Mouse (Mus musculus) MEL (cell line): Measurements from ENCODE around the gene H2-Ab1.

ENCODE experiments used
- BHLHE40 ChIP-seq: IDR thresholded peaks from 2 replicates; pipeline ENCODE4 v1.6.1; 2012; ENCODE audit warnings: low read depth, mild to moderate bottlenecking, inconsistent platforms, low read length, improper control_type of control experiment, borderline replicate concordance
- CTCF ChIP-seq, 3 experiments: IDR thresholded peaks in 2 of 3; conservative IDR thresholded peaks in 1 of 3; 2 replicates each; pipeline ENCODE4 v1.5.1; 2011 to 2012; ENCODE audit warnings: low read length in 3 of 3, low read depth in 2 of 3, mild to moderate bottlenecking in 2 of 3, improper control_type of control experiment in 1 of 3, inconsistent platforms in 1 of 3, mixed read lengths in 1 of 3, moderate library complexity in 1 of 3; ENCODE audit not compliant: control insufficient read depth in 1 of 3, insufficient read depth in 1 of 3, poor library complexity in 1 of 3, severe bottlenecking in 1 of 3
- ELF1 ChIP-seq: IDR thresholded peaks from 2 replicates; pipeline ENCODE4 v1.6.1; 2014; ENCODE audit warnings: low read depth, mild to moderate bottlenecking, inconsistent platforms, low read length, improper control_type of control experiment, moderate library complexity
- GATA1 ChIP-seq: IDR thresholded peaks from 2 replicates; pipeline ENCODE4 v1.6.1; 2011; ENCODE audit warnings: low read depth, low read length, improper control_type of control experiment
- MAX ChIP-seq: IDR thresholded peaks from 2 replicates; pipeline ENCODE4 v1.6.1; 2011; ENCODE audit warnings: low read length, improper control_type of control experiment
- MXI1 ChIP-seq: IDR thresholded peaks from 2 replicates; pipeline ENCODE4 v1.6.1; 2011; ENCODE audit warnings: mild to moderate bottlenecking, low read depth, low read length, improper control_type of control experiment
- NRF1 ChIP-seq: IDR thresholded peaks from 2 replicates; pipeline ENCODE4 v1.6.1; 2014; ENCODE audit warnings: low read depth, mild to moderate bottlenecking, inconsistent platforms, low read length, improper control_type of control experiment, moderate library complexity; ENCODE audit not compliant: poor library complexity, insufficient read depth, severe bottlenecking
- POLR2A ChIP-seq, 2 experiments: IDR thresholded peaks; 2 replicates each; pipeline ENCODE4 v1.6.1; 2011 to 2012; ENCODE audit warnings: low read length in 2 of 2, mild to moderate bottlenecking in 2 of 2, control low read depth in 1 of 2, improper control_type of control experiment in 1 of 2, low read depth in 1 of 2, moderate library complexity in 1 of 2; ENCODE audit not compliant: control insufficient read depth in 1 of 2, insufficient read depth in 1 of 2, poor library complexity in 1 of 2
- TAL1 ChIP-seq: IDR thresholded peaks from 2 replicates; pipeline ENCODE4 v1.6.1; 2012; ENCODE audit warnings: mild to moderate bottlenecking, inconsistent platforms, low read length, moderate library complexity, mixed read lengths
- UBTF ChIP-seq: IDR thresholded peaks from 2 replicates; pipeline ENCODE4 v1.6.1; 2012; ENCODE audit warnings: low read depth, mild to moderate bottlenecking, inconsistent platforms, low read length, improper control_type of control experiment, moderate library complexity, borderline replicate concordance; ENCODE audit not compliant: insufficient read depth
- ZMIZ1 ChIP-seq: IDR thresholded peaks from 2 replicates; pipeline ENCODE4 v1.6.1; 2012; ENCODE audit warnings: low read depth, mild to moderate bottlenecking, inconsistent platforms, low read length, improper control_type of control experiment, moderate library complexity
- ZNF384 ChIP-seq: IDR thresholded peaks from 2 replicates; pipeline ENCODE4 v1.6.1; 2012; ENCODE audit warnings: low read depth, mild to moderate bottlenecking, inconsistent platforms, low read length, improper control_type of control experiment

DNA sequence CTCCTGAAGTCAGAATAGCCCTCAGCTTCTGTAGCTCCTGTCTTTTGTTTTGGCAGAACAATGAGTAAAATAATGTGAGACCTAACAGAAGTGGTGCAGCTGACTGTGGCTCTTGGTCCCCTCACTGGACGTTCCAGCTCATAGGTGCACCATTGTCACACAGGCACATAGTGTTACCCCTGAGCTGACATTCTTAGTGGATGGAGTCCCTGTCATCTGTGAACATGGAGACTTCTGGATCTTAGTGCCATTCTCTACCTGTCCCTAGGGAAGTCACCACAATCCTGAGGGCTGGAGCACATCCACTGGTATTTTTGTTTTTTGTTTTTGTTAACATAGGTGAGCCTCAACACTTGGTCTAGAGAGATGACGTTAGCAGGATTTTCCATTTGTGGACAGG is 13.5 kb downstream of the H2-Ab1 start:
- TF ChIP-seq CTCF (IDR thresholded peaks at IDR 0.05 in 2 of 3, conservative IDR thresholded peaks at IDR 0.05 in 1 of 3; ENCODE audit: control insufficient read depth in 1 of 3, insufficient read depth in 1 of 3, low read depth in 2 of 3, low read length in 3 of 3, poor library complexity in 1 of 3, severe bottlenecking in 1 of 3) = no peak
- no peak for TF ChIP-seq NRF1
- no peak for TF ChIP-seq TAL1
- TF ChIP-seq UBTF = no peak
- no peak for TF ChIP-seq ZMIZ1
- TF ChIP-seq MAX = no peak
- TF ChIP-seq POLR2A (IDR thresholded peaks at IDR 0.05; ENCODE audit: control insufficient read depth in 1 of 2, insufficient read depth in 1 of 2, low read depth in 1 of 2, low read length in 2 of 2, poor library complexity in 1 of 2) = no peak
- TF ChIP-seq BHLHE40 = no peak
- TF ChIP-seq MXI1 = no peak
- no peak for TF ChIP-seq GATA1
- no peak for TF ChIP-seq ZNF384
- no peak for TF ChIP-seq ELF1
